Mouse (Mus musculus) forebrain, embryonic 10.5 days (tissue): ENCODE data around the gene 4930505A04Rik. TPM values are rescaled to one million over a fixed set of nuclear protein-coding genes. Genes with fewer than 3 reads are reported as not detected.

Experiments used
- DNase-seq: peaks from one replicate; pipeline ENCODE4 v3.0.0-alpha.2; 2017; ENCODE audit warnings: low spot score; ENCODE audit errors: extremely low spot score
- H3K27ac ChIP-seq: fragments of 300-500 bp; sonication (generic); 2 replicates; pipeline ENCODE4 v1.5.1; 2016; ENCODE audit warnings: mild to moderate bottlenecking
- H3K27me3 ChIP-seq: fragments of 300-500 bp; sonication (generic); 2 replicates; pipeline ENCODE4 v1.6.1; 2016; ENCODE audit warnings: mild to moderate bottlenecking; ENCODE audit not compliant: poor library complexity, severe bottlenecking
- H3K36me3 ChIP-seq: fragments of 300-500 bp; sonication (generic); replicated peaks from 2 replicates; pipeline ENCODE4 v1.6.1; 2016; ENCODE audit warnings: mild to moderate bottlenecking, moderate library complexity
- H3K4me1 ChIP-seq: fragments of 300-500 bp; sonication (generic); 2 replicates; pipeline ENCODE4 v1.6.1; 2016
- H3K4me3 ChIP-seq: fragments of 300-500 bp; sonication (generic); 2 replicates; pipeline ENCODE4 v1.5.1; 2016; ENCODE audit warnings: mild to moderate bottlenecking, moderate library complexity
- H3K9me3 ChIP-seq: fragments of 300-500 bp; sonication (generic); 2 replicates; pipeline ENCODE4 v1.6.1; 2016; ENCODE audit warnings: mild to moderate bottlenecking, moderate library complexity
- WGBS: fragments of 180-500 bp; shearing (Covaris S2); methylation state at CpG from one replicate; pipeline ENCODE4 v1.1.7; 2016; 5-methylcytosine and 5-hydroxymethylcytosine counted together
- polyA plus RNA-seq: library from polyadenylated mRNA; unstranded; fragments of >200 nt; fragmentation: Nextera tagmentation; extraction: Ambion mirVana; gene quantifications from 2 replicates; pipeline ENCODE4 v1.2.1, GENCODE M21; 2016

The 4930505A04Rik gene
- not detected in 2 replicates for polyA plus RNA-seq

GRCm38 (mm10) chr11:30471751-30472593 lies at the start of gene 4930505A04Rik:
TSS of gene 4930505A04Rik (minus strand) at chr11:30471827.
- peak within 1 kb of the TSS; percentile 56 for H3K4me3 ChIP-seq
- no peaks in the 10 kb centered on the region for H3K36me3 ChIP-seq
- DNase-seq: peak; percentile 92
- WGBS: 11% methylated on average over 17 of the region's 17 CpGs
- H3K4me1 ChIP-seq: peaks cover 14% of the 10 kb centered on the region
- H3K27me3 ChIP-seq: peaks cover 3% of the 10 kb centered on the region; the same call in 1 of the 2 replicates
- no peaks in the 10 kb centered on the region for H3K9me3 ChIP-seq
- peak within 1 kb of the TSS; percentile 87 for H3K27ac ChIP-seq

GRCm38 (mm10) chr11:30517133-30517532 lies 45.5 kb upstream of the 4930505A04Rik start:
- WGBS: 85% methylated on average over 2 of the region's 2 CpGs

GRCm38 (mm10) chr11:30508178-30508577 lies 36.6 kb upstream of the 4930505A04Rik start:
- DNase-seq: no peak
- no peaks in the 10 kb centered on the region for H3K36me3 ChIP-seq
- no peak overlapping the region for H3K4me3 ChIP-seq
- H3K27me3 ChIP-seq: no peaks in the 10 kb centered on the region
- no peak overlapping the region for H3K27ac ChIP-seq
- H3K9me3 ChIP-seq: no peaks in the 10 kb centered on the region
- H3K4me1 ChIP-seq: no peaks in the 10 kb centered on the region
- WGBS: 92% methylated on average over 4 of the region's 4 CpGs

More at GRCm38 (mm10) chr11:30517133-30517532, 45.5 kb upstream of the 4930505A04Rik start:
- H3K4me3 ChIP-seq: no peak overlapping the region
- no peaks in the 10 kb centered on the region for H3K27me3 ChIP-seq
- H3K9me3 ChIP-seq: no peaks in the 10 kb centered on the region
- H3K4me1 ChIP-seq: no peaks in the 10 kb centered on the region
- H3K27ac ChIP-seq: no peak overlapping the region
- DNase-seq: no peak
- no peaks in the 10 kb centered on the region for H3K36me3 ChIP-seq

- no peaks in the 10 kb centered on the region for H3K4me1 ChIP-seq
- H3K27me3 ChIP-seq: no peaks in the 10 kb centered on the region
- H3K27ac ChIP-seq: no peak overlapping the region
- H3K36me3 ChIP-seq: no peaks in the 10 kb centered on the region
- WGBS: 79% methylated on average over 3 of the region's 3 CpGs
- no peak for DNase-seq
- H3K9me3 ChIP-seq: no peaks in the 10 kb centered on the region; the same call in 1 of the 2 replicates
- H3K4me3 ChIP-seq: no peak overlapping the region
Measured at GRCm38 (mm10) chr11:30498738-30499355, 27.2 kb upstream of the 4930505A04Rik start.

- no peak overlapping the region for H3K27ac ChIP-seq
- DNase-seq: no peak
- H3K27me3 ChIP-seq: no peaks in the 10 kb centered on the region
- H3K4me1 ChIP-seq: no peaks in the 10 kb centered on the region
- H3K4me3 ChIP-seq: no peak overlapping the region
- 54% methylated on average over 2 of the region's 2 CpGs for WGBS
- H3K36me3 ChIP-seq: no peaks in the 10 kb centered on the region
- H3K9me3 ChIP-seq: no peaks in the 10 kb centered on the region; the same call in 1 of the 2 replicates
Measured at GRCm38 (mm10) chr11:30497151-30497550, 25.5 kb upstream of the 4930505A04Rik start.

GRCm38 (mm10) chr11:30491515-30492260 lies 20.1 kb upstream of the 4930505A04Rik start:
- no peaks in the 10 kb centered on the region for H3K4me1 ChIP-seq
- no peak overlapping the region for H3K4me3 ChIP-seq
- no peaks in the 10 kb centered on the region for H3K27me3 ChIP-seq
- no peaks in the 10 kb centered on the region for H3K36me3 ChIP-seq
- no peak overlapping the region for H3K27ac ChIP-seq
- no peaks in the 10 kb centered on the region for H3K9me3 ChIP-seq
- DNase-seq: no peak

- no peaks in the 10 kb centered on the region for H3K9me3 ChIP-seq
- no peaks in the 10 kb centered on the region for H3K36me3 ChIP-seq
- no peak for DNase-seq
- 81% methylated on average over 9 of the region's 10 CpGs for WGBS
- no peak overlapping the region for H3K4me3 ChIP-seq
- H3K27me3 ChIP-seq: no peaks in the 10 kb centered on the region
- no peaks in the 10 kb centered on the region for H3K4me1 ChIP-seq
- no peak overlapping the region for H3K27ac ChIP-seq
Measured at GRCm38 (mm10) chr11:30488183-30488582, 16.6 kb upstream of the 4930505A04Rik start.

- no peaks in the 10 kb centered on the region for H3K27me3 ChIP-seq
- 94% methylated on average over 4 of the region's 4 CpGs for WGBS
- H3K36me3 ChIP-seq: no peaks in the 10 kb centered on the region
Measured at GRCm38 (mm10) chr11:30483286-30483685, 11.7 kb upstream of the 4930505A04Rik start.

GRCm38 (mm10) chr11:30471187-30471586 lies 440 bp downstream of the 4930505A04Rik start:
- peak overlapping the region; percentile 87 for H3K27ac ChIP-seq
- peaks cover 14% of the 10 kb centered on the region for H3K4me1 ChIP-seq
- H3K4me3 ChIP-seq: peak overlapping the region; percentile 56; the same call in 1 of the 2 replicates
- H3K9me3 ChIP-seq: no peaks in the 10 kb centered on the region
- WGBS: 81% methylated on average over 8 of the region's 8 CpGs
- DNase-seq: no peak
- peaks cover 3% of the 10 kb centered on the region; the same call in 1 of the 2 replicates for H3K27me3 ChIP-seq
- no peaks in the 10 kb centered on the region for H3K36me3 ChIP-seq

More at GRCm38 (mm10) chr11:30483286-30483685, 11.7 kb upstream of the 4930505A04Rik start:
- no peak for DNase-seq
- no peak overlapping the region for H3K4me3 ChIP-seq
- no peaks in the 10 kb centered on the region for H3K9me3 ChIP-seq
- no peak overlapping the region for H3K27ac ChIP-seq
- no peaks in the 10 kb centered on the region for H3K4me1 ChIP-seq

GRCm38 (mm10) chr11:30454331-30454730 lies 17.3 kb downstream of the 4930505A04Rik start:
- H3K4me3 ChIP-seq: no peak overlapping the region
- 93% methylated on average over 4 of the region's 4 CpGs for WGBS
- no peaks in the 10 kb centered on the region for H3K9me3 ChIP-seq
- no peaks in the 10 kb centered on the region for H3K4me1 ChIP-seq
- no peaks in the 10 kb centered on the region for H3K36me3 ChIP-seq
- DNase-seq: no peak
- H3K27ac ChIP-seq: no peak overlapping the region
- H3K27me3 ChIP-seq: no peaks in the 10 kb centered on the region

GRCm38 (mm10) chr11:30448126-30448525 lies 23.5 kb downstream of the 4930505A04Rik start:
- WGBS: 91% methylated on average over 2 of the region's 2 CpGs
- no peaks in the 10 kb centered on the region for H3K36me3 ChIP-seq
- DNase-seq: no peak
- no peak overlapping the region for H3K4me3 ChIP-seq
- H3K9me3 ChIP-seq: no peaks in the 10 kb centered on the region
- no peaks in the 10 kb centered on the region for H3K4me1 ChIP-seq
- no peaks in the 10 kb centered on the region for H3K27me3 ChIP-seq
- no peak overlapping the region for H3K27ac ChIP-seq

GRCm38 (mm10) chr11:30447561-30447960 lies 24.1 kb downstream of the 4930505A04Rik start:
- Histone ChIP-seq H3K27me3 (no peaks in the 10 kb centered on the region), H3K4me1 (no peaks in the 10 kb centered on the region), H3K36me3 (no peaks in the 10 kb centered on the region), H3K4me3 (no peak overlapping the region), H3K27ac (no peak overlapping the region), H3K9me3 (no peaks in the 10 kb centered on the region)
- DNase-seq: no peak
- WGBS: 88% methylated on average over 1 of the region's 1 CpGs
